Mouse (Mus musculus): Measurements from ENCODE around the gene Gsc2.
"Not testable (repeated sequence)": the region's sequence is repeated elsewhere in the genome, so short reads cannot be mapped to it uniquely, and the experiment has no call there.

The Gsc2 gene

GRCm38 (mm10) chr16:17914307-17915249 lies at the start of gene Gsc2:
Gsc2 (minus strand) TSS chr16:17915059.
- DNase-seq = peak in 1 of 2 experiments; percentile 47

GRCm38 (mm10) chr16:17962091-17962490 lies 47.2 kb upstream of the Gsc2 start:
- no peak for DNase-seq

GRCm38 (mm10) chr16:17956052-17956638 lies 41.3 kb upstream of the Gsc2 start:
- not testable (repeated sequence) for DNase-seq

GRCm38 (mm10) chr16:17951618-17952017 lies 36.8 kb upstream of the Gsc2 start:
- no peak for DNase-seq

- DNase-seq = no peak
These were observed 35.2 kb upstream of the Gsc2 start for GRCm38 (mm10) chr16:17950068-17950467.

- no peak for DNase-seq
These were observed 34.6 kb upstream of the Gsc2 start for GRCm38 (mm10) chr16:17949421-17949877.

GRCm38 (mm10) chr16:17945081-17945831 lies 30.4 kb upstream of the Gsc2 start:
- DNase-seq = peak in 1 of 2 experiments; percentile 64

- DNase-seq = no peak
These were observed 28.6 kb upstream of the Gsc2 start for GRCm38 (mm10) chr16:17943466-17943865.

- no peak for DNase-seq
These were observed 24.4 kb upstream of the Gsc2 start for GRCm38 (mm10) chr16:17939255-17939751.

GRCm38 (mm10) chr16:17938821-17939220 lies 24.0 kb upstream of the Gsc2 start:
- DNase-seq = peak; percentile 80 to 85

- no peak for DNase-seq
These were observed 23.3 kb upstream of the Gsc2 start for GRCm38 (mm10) chr16:17938187-17938586.

GRCm38 (mm10) chr16:17936776-17937175 lies 21.9 kb upstream of the Gsc2 start:
- peak; percentile 43 to 74 for DNase-seq

GRCm38 (mm10) chr16:17934445-17934910 lies 19.6 kb upstream of the Gsc2 start:
- DNase-seq = no peak

GRCm38 (mm10) chr16:17933594-17934444 lies 19.0 kb upstream of the Gsc2 start:
- no peak for DNase-seq

GRCm38 (mm10) chr16:17931906-17932460 lies 17.1 kb upstream of the Gsc2 start:
- DNase-seq = no peak

GRCm38 (mm10) chr16:17929631-17930030 lies 14.8 kb upstream of the Gsc2 start:
- no peak for DNase-seq

- no peak for DNase-seq
These were observed 14.4 kb upstream of the Gsc2 start for GRCm38 (mm10) chr16:17929211-17929610.

- peak; percentile 90 to 93 for DNase-seq
These were observed 13.8 kb upstream of the Gsc2 start for GRCm38 (mm10) chr16:17928627-17929104.

- peak; percentile 83 to 87 for DNase-seq
These were observed 13.3 kb upstream of the Gsc2 start, which contains the start of gene Slc25a1 for GRCm38 (mm10) chr16:17928087-17928580. Slc25a1 (minus strand) TSS chr16:17928219.

GRCm38 (mm10) chr16:17927351-17928082 lies 12.7 kb upstream of the Gsc2 start:
- peak in 1 of 2 experiments; percentile 60 for DNase-seq
